ENCODE assay signal across 7 mouse cellular contexts in genomic region chr13:111724811-111725164, GRCm38 (mm10). TPM values are rescaled to one million over a fixed set of nuclear protein-coding genes. Genes with fewer than 3 reads are reported as not detected.
DNase-seq lines count a peak whose midpoint lies in the region; ATAC-seq lines count a peak whose summit lies in the region.

No protein-coding gene starts in this region.

- H3K4me3 ChIP-seq in lung, embryonic 16.5 days (ENCODE audit: low read length), result peak overlapping the region; percentile 65
- peak overlapping the region; percentile 60 for H3K4me3 ChIP-seq in limb, embryonic 13.5 days
- peak overlapping the region; percentile 43 for H3K4me3 ChIP-seq in stomach, embryonic 14.5 days (ENCODE audit: low read depth, low read length)

- H3K36me3 ChIP-seq in lung, embryonic 16.5 days (ENCODE audit: control insufficient read depth, insufficient read depth, low read length), result no peaks in the 10 kb centered on the region
- H3K36me3 ChIP-seq in limb, embryonic 13.5 days, result peaks cover 8% of the 10 kb centered on the region
- H3K36me3 ChIP-seq in stomach, embryonic 14.5 days (ENCODE audit: control insufficient read depth, insufficient read depth, low read length), result no peaks in the 10 kb centered on the region

- H3K9ac ChIP-seq in lung, embryonic 16.5 days (ENCODE audit: low read length), result peak overlapping the region; percentile 57
- peak overlapping the region; percentile 56 for H3K9ac ChIP-seq in limb, embryonic 13.5 days
- H3K9ac ChIP-seq in stomach, embryonic 14.5 days (replicated peaks; ENCODE audit: low read depth, low read length), result no peak overlapping the region

- no peaks in the 10 kb centered on the region for H3K27me3 ChIP-seq in lung, embryonic 16.5 days (ENCODE audit: control insufficient read depth, insufficient read depth, low read depth, low read length)
- H3K27me3 ChIP-seq in limb, embryonic 13.5 days, result no peaks in the 10 kb centered on the region
- H3K27me3 ChIP-seq in stomach, embryonic 14.5 days (ENCODE audit: control insufficient read depth, insufficient read depth, low read length), result no peaks in the 10 kb centered on the region

- peaks cover 6% of the 10 kb centered on the region for H3K9me3 ChIP-seq in lung, embryonic 16.5 days (ENCODE audit: control insufficient read depth, low read length)
- peaks cover 4% of the 10 kb centered on the region for H3K9me3 ChIP-seq in limb, embryonic 13.5 days
- peaks cover 4% of the 10 kb centered on the region; the same call in 1 of the 2 replicates for H3K9me3 ChIP-seq in stomach, embryonic 14.5 days (ENCODE audit: control insufficient read depth, low read depth, low read length)

- H3K4me2 ChIP-seq in lung, embryonic 16.5 days (ENCODE audit: low read depth, low read length), result peak overlapping the region; percentile 81
- peak overlapping the region; percentile 63 for H3K4me2 ChIP-seq in limb, embryonic 13.5 days (replicated peaks)
- H3K4me2 ChIP-seq in stomach, embryonic 14.5 days (replicated peaks; ENCODE audit: low read depth, low read length), result peak overlapping the region; percentile 45

- H3K4me1 ChIP-seq in lung, embryonic 16.5 days (replicated peaks; ENCODE audit: control insufficient read depth, insufficient read depth, low read length), result peaks cover 6% of the 10 kb centered on the region
- peaks cover 8% of the 10 kb centered on the region for H3K4me1 ChIP-seq in limb, embryonic 13.5 days
- no peaks in the 10 kb centered on the region for H3K4me1 ChIP-seq in stomach, embryonic 14.5 days (ENCODE audit: control insufficient read depth, insufficient read depth, low read length)

- WGBS in lung, embryonic 16.5 days, result under 1% methylated on average over 18 of the region's 18 CpGs
- under 1% methylated on average over 18 of the region's 18 CpGs for WGBS in limb, embryonic 13.5 days
- WGBS in stomach, embryonic 14.5 days, result under 1% methylated on average over 18 of the region's 18 CpGs

- no peak for ATAC-seq in lung, embryonic 16.5 days (ENCODE audit: low read depth)
- ATAC-seq in erythroid progenitor cell, adult 5-6 weeks (replicated peaks; ENCODE audit: low FRiP score, poor library complexity, severe bottlenecking), result peak; percentile 51
- ATAC-seq in limb, embryonic 13.5 days (ENCODE audit: low FRiP score, low read depth), result no peak
- ATAC-seq in stomach, embryonic 14.5 days (ENCODE audit: insufficient number of reproducible peaks, insufficient read depth, low FRiP score, low read depth), result no peak

- H3K27ac ChIP-seq in lung, embryonic 16.5 days (ENCODE audit: low read length), result peak overlapping the region; percentile 85
- H3K27ac ChIP-seq in limb, embryonic 13.5 days, result peak overlapping the region; percentile 74
- no peak overlapping the region for H3K27ac ChIP-seq in stomach, embryonic 14.5 days (ENCODE audit: low read length)

- DNase-seq in lung, postnatal 25 days (ENCODE audit: low spot score), result no peak
- DNase-seq in thymus, postnatal 0 days (ENCODE audit: low spot score), result no peak
- DNase-seq in thymus, postnatal 10 days (ENCODE audit: low spot score in 2 of 2), result no peak

RNA-seq across cellular contexts. Expression of gene Mier3, which starts 44.0 kb away (rescaled TPM):
- polyA plus RNA-seq in lung, embryonic 16.5 days (2015; fragmentation: Nextera tagmentation; extraction: Ambion mirVana), result 19.0 and 21.3 TPM in 2 replicates
- 106 and 114 TPM in 2 replicates for total RNA-seq in erythroid progenitor cell, adult 5-6 weeks (2015; ENCODE audit: low replicate concordance)
- total RNA-seq in erythroid progenitor cell, adult 5-6 weeks (2017; ENCODE audit: low replicate concordance), result 166 and 174 TPM in 2 replicates
- polyA plus RNA-seq in limb, embryonic 13.5 days (2015; fragmentation: Nextera tagmentation; extraction: Ambion mirVana), result 26.9 and 27.5 TPM in 2 replicates
- polyA plus RNA-seq in stomach, embryonic 14.5 days (2014; fragmentation: Nextera tagmentation; extraction: Ambion mirVana), result 29.5 and 29.9 TPM in 2 replicates
- polyA plus RNA-seq in thymus, postnatal 0 days (2015; fragmentation: Nextera tagmentation; extraction: Ambion mirVana), result 14.2 and 15.2 TPM in 2 replicates
